ENCODE assay signal across 16 mouse cellular contexts in the genomic region with DNA sequence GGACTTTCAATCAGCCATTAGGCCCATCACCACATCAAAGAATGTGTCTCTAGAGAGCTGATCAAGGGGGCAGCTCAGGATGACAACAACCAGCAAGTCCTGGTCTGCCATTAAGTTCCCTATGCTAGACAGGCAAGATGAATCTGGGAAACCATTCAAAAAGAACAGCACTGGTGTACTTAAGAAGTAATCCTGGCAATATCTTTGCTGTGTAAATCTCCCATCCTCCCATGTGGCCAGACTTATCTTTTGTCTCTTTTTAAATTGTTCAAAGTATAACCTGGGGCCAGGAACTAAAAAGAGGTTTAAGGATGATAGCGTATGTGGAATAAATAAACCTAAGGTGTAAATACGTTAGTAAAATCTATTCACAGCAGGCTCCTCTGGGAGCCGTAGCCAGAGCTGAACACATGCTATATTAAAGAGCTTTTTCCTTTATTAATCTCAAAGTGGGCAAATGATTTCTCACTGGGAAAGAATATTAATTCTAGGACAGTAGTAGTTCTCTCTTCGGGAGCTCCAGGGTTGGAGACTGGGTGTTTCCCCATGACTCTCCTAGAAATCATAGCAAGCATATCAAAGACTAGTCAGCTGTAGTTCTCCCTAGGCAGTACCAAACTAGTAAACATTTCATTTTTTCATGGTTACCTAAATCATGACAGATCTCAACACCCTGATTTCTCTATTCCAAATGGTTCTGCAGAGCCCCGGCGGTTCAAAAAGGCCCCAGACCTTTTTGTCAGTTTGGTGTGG.
DNase-seq lines count a peak whose midpoint lies in the region; ATAC-seq lines count a peak whose summit lies in the region.
"Had no signal": no experiment of that assay in that cellular context is flagged by ENCODE, and none has a peak within 500 bp of the region (broad histone marks: within the 10 kb centered on the region; RNA-seq: fewer than 3 reads in every experiment).

No protein-coding gene starts in this region.

- ATAC-seq in hindbrain, embryonic 14.5 days (ENCODE audit: low FRiP score): no peak
- peak; percentile 77 for ATAC-seq in midbrain, embryonic 16.5 days
- ATAC-seq: CD4-positive, CD25-positive, alpha-beta regulatory T cell, adult 4 months; intestine, embryonic 15.5 days; liver, embryonic 12.5 days had no signal

- H3K27me3 ChIP-seq in forebrain, embryonic 10.5 days (ENCODE audit: poor library complexity, severe bottlenecking): no peaks in the 10 kb centered on the region
- no peaks in the 10 kb centered on the region for H3K27me3 ChIP-seq in hindbrain, embryonic 14.5 days (ENCODE audit: control insufficient read depth, insufficient read depth, low read length)
- H3K27me3 ChIP-seq in midbrain, embryonic 16.5 days (ENCODE audit: control insufficient read depth, insufficient read depth, low read depth, low read length): no peaks in the 10 kb centered on the region
- H3K27me3 ChIP-seq: intestine, embryonic 15.5 days; liver, embryonic 12.5 days had no signal

- H3K4me2 ChIP-seq in hindbrain, embryonic 14.5 days (replicated peaks): peak overlapping the region; percentile 57
- H3K4me2 ChIP-seq in midbrain, embryonic 16.5 days (ENCODE audit: low read length): peak overlapping the region; percentile 69
- H3K4me2 ChIP-seq: heart, embryonic 11.5 days; intestine, embryonic 15.5 days; liver, embryonic 12.5 days had no signal

- peak; percentile 45 for DNase-seq in ZHBTc4 (ENCODE audit: low read depth, low spot score)
- no peak for DNase-seq in forebrain, embryonic 10.5 days (ENCODE audit: extremely low spot score, low spot score)
- no peak for DNase-seq in hindbrain, embryonic 14.5 days (ENCODE audit: low spot score)
- DNase-seq in adrenal gland, adult (ENCODE audit: inconsistent age in 2 of 2, low spot score in 1 of 2): no peak
- DNase-seq in lung, postnatal 4 days: no peak
- DNase-seq in testis, postnatal 14 days (ENCODE audit: low spot score): no peak
- DNase-seq: adrenal gland, postnatal 36 days; cerebellum, adult 18-20 months; kidney, postnatal 36 days; thymus, postnatal 4 days had no signal

- peak overlapping the region; percentile 53 for H3K9ac ChIP-seq in hindbrain, embryonic 14.5 days
- peak overlapping the region; percentile 64; the same call in 1 of the 2 replicates for H3K9ac ChIP-seq in midbrain, embryonic 16.5 days (ENCODE audit: low read depth, low read length)
- H3K9ac ChIP-seq: intestine, embryonic 15.5 days; liver, embryonic 12.5 days had no signal

- H3K9me3 ChIP-seq in forebrain, embryonic 10.5 days: no peaks in the 10 kb centered on the region
- H3K9me3 ChIP-seq in hindbrain, embryonic 14.5 days (ENCODE audit: control insufficient read depth, low read length): no peaks in the 10 kb centered on the region
- no peaks in the 10 kb centered on the region for H3K9me3 ChIP-seq in midbrain, embryonic 16.5 days (replicated peaks; ENCODE audit: control insufficient read depth, low read length, poor library complexity, severe bottlenecking)
- H3K9me3 ChIP-seq: intestine, embryonic 15.5 days; liver, embryonic 12.5 days had no signal

- H3K27ac ChIP-seq in forebrain, embryonic 10.5 days: peak overlapping the region; percentile 83
- H3K27ac ChIP-seq in hindbrain, embryonic 14.5 days: no peak overlapping the region
- no peak overlapping the region; the same call in 1 of the 2 replicates for H3K27ac ChIP-seq in midbrain, embryonic 16.5 days (ENCODE audit: low read length)
- H3K27ac ChIP-seq: intestine, embryonic 15.5 days; liver, embryonic 12.5 days had no signal

- H3K36me3 ChIP-seq in forebrain, embryonic 10.5 days (replicated peaks): no peaks in the 10 kb centered on the region
- H3K36me3 ChIP-seq in hindbrain, embryonic 14.5 days (replicated peaks; ENCODE audit: control insufficient read depth, insufficient read depth): no peaks in the 10 kb centered on the region
- H3K36me3 ChIP-seq in midbrain, embryonic 16.5 days (ENCODE audit: control insufficient read depth, insufficient read depth, low read length): no peaks in the 10 kb centered on the region
- H3K36me3 ChIP-seq: intestine, embryonic 15.5 days; liver, embryonic 12.5 days had no signal

- H3K4me3 ChIP-seq in forebrain, embryonic 10.5 days: peak overlapping the region; percentile 44
- H3K4me3 ChIP-seq in hindbrain, embryonic 14.5 days (replicated peaks; ENCODE audit: low read length): 0 out of 2 replicates have a peak overlapping the region, but pooled peaks have one; percentile 25
- peak overlapping the region; percentile 37 for H3K4me3 ChIP-seq in midbrain, embryonic 16.5 days (ENCODE audit: low read depth, low read length)
- H3K4me3 ChIP-seq: intestine, embryonic 15.5 days; liver, embryonic 12.5 days; myocyte had no signal

- 82% methylated on average over 6 of the region's 6 CpGs for WGBS in forebrain, embryonic 10.5 days
- WGBS in hindbrain, embryonic 14.5 days: 55% methylated on average over 6 of the region's 6 CpGs
- 39% methylated on average over 6 of the region's 6 CpGs for whole genome bisulfite sequencing in midbrain, embryonic 16.5 days

- H3K4me1 ChIP-seq in forebrain, embryonic 10.5 days: peaks cover 7% of the 10 kb centered on the region
- H3K4me1 ChIP-seq in hindbrain, embryonic 14.5 days (replicated peaks; ENCODE audit: control insufficient read depth, insufficient read depth, low read length): no peaks in the 10 kb centered on the region
- H3K4me1 ChIP-seq in midbrain, embryonic 16.5 days (ENCODE audit: control insufficient read depth, insufficient read depth, low read length): peaks cover 9% of the 10 kb centered on the region; the same call in 1 of the 2 replicates
- H3K4me1 ChIP-seq: intestine, embryonic 15.5 days; liver, embryonic 12.5 days had no signal
